In genomic region chr8:122321455-122321921, GRCm38 (mm10) we compare ENCODE assay signal across 11 mouse cellular contexts. TPM values are rescaled to one million over a fixed set of nuclear protein-coding genes. Genes with fewer than 3 reads are reported as not detected.
DNase-seq lines count a peak whose midpoint lies in the region; ATAC-seq and TF ChIP-seq lines count a peak whose summit lies in the region.
"Had no signal": no experiment of that assay in that cellular context is flagged by ENCODE, and none has a peak within 500 bp of the region (broad histone marks: within the 10 kb centered on the region; RNA-seq: fewer than 3 reads in every experiment).

No protein-coding gene starts in this region.

- peak overlapping the region; percentile 24 for H3K27ac ChIP-seq in lung, embryonic 14.5 days (ENCODE audit: low read depth)
- H3K27ac ChIP-seq in intestine, postnatal 0 days (ENCODE audit: low read depth, low read length) = 0 out of 2 replicates have a peak overlapping the region, but pooled peaks have one; percentile 60
- peak overlapping the region; percentile 30; the same call in 1 of the 2 replicates for H3K27ac ChIP-seq in spleen, adult 2 months (ENCODE audit: insufficient read depth, low read length)

- no peak for DNase-seq in lung, embryonic 14.5 days
- DNase-seq in lung, adult 18-20 months = no peak
- peak; percentile 96 for DNase-seq in c-Kit-positive CD71-positive TER-119-negative erythroid progenitor cells, embryonic 14.5 days (ENCODE audit: low read depth)
- DNase-seq in spleen, adult 2 months (ENCODE audit: low read depth in 1 of 2, low spot score in 2 of 2) = no peak
- no peak for DNase-seq in frontal cortex, postnatal 14 days (ENCODE audit: low spot score in 2 of 2)
- no peak for DNase-seq in cerebellum, postnatal 25 days
- DNase-seq: gastrocnemius, postnatal 25 days; kidney, postnatal 25 days had no signal

- no peak overlapping the region for H3K4me3 ChIP-seq in lung, embryonic 14.5 days (ENCODE audit: low read depth, low read length)
- H3K4me3 ChIP-seq in intestine, postnatal 0 days (ENCODE audit: low read depth, low read length) = no peak overlapping the region
- H3K4me3 ChIP-seq in spleen, adult 2 months (ENCODE audit: extremely low read depth, insufficient read depth, insufficient read length) = no peak overlapping the region

- TF ChIP-seq POLR2A in spleen, adult 2 months (IDR thresholded peaks at IDR 0.05; ENCODE audit: low read depth, low read length) = no peak

- H3K36me3 ChIP-seq in lung, embryonic 14.5 days (ENCODE audit: insufficient read depth) = 0 out of 2 replicates have a peak, but pooled peaks cover 3% of the 10 kb centered on the region
- no peaks in the 10 kb centered on the region; the same call in 1 of the 2 replicates for H3K36me3 ChIP-seq in intestine, postnatal 0 days (ENCODE audit: control insufficient read depth, insufficient read depth)
- H3K36me3 ChIP-seq in spleen, adult 2 months (ENCODE audit: control insufficient read depth, insufficient read depth, low read length) = no peaks in the 10 kb centered on the region; the same call in 1 of the 2 replicates

- no peak overlapping the region for H3K4me2 ChIP-seq in lung, embryonic 14.5 days
- no peak overlapping the region for H3K4me2 ChIP-seq in intestine, postnatal 0 days (replicated peaks; ENCODE audit: low read depth)

- no peaks in the 10 kb centered on the region for H3K9me3 ChIP-seq in lung, embryonic 14.5 days (ENCODE audit: low read depth, low read length)
- H3K9me3 ChIP-seq in intestine, postnatal 0 days (ENCODE audit: control insufficient read depth) = no peaks in the 10 kb centered on the region

- H3K27me3 ChIP-seq in lung, embryonic 14.5 days (ENCODE audit: insufficient read depth, low read length) = no peaks in the 10 kb centered on the region
- H3K27me3 ChIP-seq in intestine, postnatal 0 days (replicated peaks; ENCODE audit: control insufficient read depth, insufficient read depth, low read length) = no peaks in the 10 kb centered on the region
- no peaks in the 10 kb centered on the region for H3K27me3 ChIP-seq in spleen, adult 2 months (ENCODE audit: control insufficient read depth, insufficient read depth, low read length)

- H3K4me1 ChIP-seq in lung, embryonic 14.5 days (ENCODE audit: insufficient read depth) = peaks cover 31% of the 10 kb centered on the region
- H3K4me1 ChIP-seq in intestine, postnatal 0 days (replicated peaks; ENCODE audit: control insufficient read depth, insufficient read depth, low read length) = peaks cover 13% of the 10 kb centered on the region
- peaks cover 10% of the 10 kb centered on the region; the same call in 1 of the 2 replicates for H3K4me1 ChIP-seq in spleen, adult 2 months (ENCODE audit: control insufficient read depth, insufficient read depth, insufficient read length)

- peak; percentile 19; the same call in 1 of the 2 replicates for ATAC-seq in lung, embryonic 14.5 days (ENCODE audit: insufficient read depth)
- no peak for ATAC-seq in intestine, postnatal 0 days

- no peak for TF ChIP-seq CTCF in lung, embryonic 14.5 days (IDR thresholded peaks at IDR 0.05; ENCODE audit: low read depth)
- TF ChIP-seq CTCF in intestine, postnatal 0 days (IDR thresholded peaks at IDR 0.05; ENCODE audit: low read depth) = no peak
- TF ChIP-seq CTCF in spleen, adult 2 months (IDR thresholded peaks at IDR 0.05; ENCODE audit: extremely low read depth, insufficient read depth, insufficient read length, insufficient replicate concordance) = no peak

- no peak overlapping the region for H3K9ac ChIP-seq in lung, embryonic 14.5 days
- H3K9ac ChIP-seq in intestine, postnatal 0 days (ENCODE audit: low read depth, low read length) = no peak overlapping the region

- WGBS in lung, embryonic 14.5 days = 42% methylated on average over 10 of the region's 10 CpGs
- 48% methylated on average over 10 of the region's 10 CpGs for WGBS in intestine, postnatal 0 days
- 80% methylated on average over 10 of the region's 10 CpGs for WGBS in spleen, adult 2 months

RNA-seq across cellular contexts. Expression of gene Trhr2, which starts 39.1 kb away (rescaled TPM):
- not detected in 2 replicates for polyA plus RNA-seq in lung, embryonic 14.5 days (2014; fragmentation: Nextera tagmentation; extraction: Ambion mirVana)
- polyA plus RNA-seq in intestine, postnatal 0 days (2015; fragmentation: Nextera tagmentation; extraction: Ambion mirVana) = not detected in 2 replicates
- 0.12 TPM in 1 of 2 replicates, not detected in the other for polyA plus RNA-seq in spleen, adult 2 months (2012; rRNA removed)
- polyA plus RNA-seq: embryonic facial prominence, embryonic 14.5 days; limb, embryonic 11.5 days had no signal

RNA-seq across cellular contexts. Expression of gene Zfpm1, which starts 39.5 kb away (rescaled TPM):
- 2.7 and 2.9 TPM in 2 replicates for polyA plus RNA-seq in lung, embryonic 14.5 days (2014; fragmentation: Nextera tagmentation; extraction: Ambion mirVana)
- 7.7 and 9.8 TPM in 2 replicates for polyA plus RNA-seq in intestine, postnatal 0 days (2015; fragmentation: Nextera tagmentation; extraction: Ambion mirVana)
- 73.3 and 113 TPM in 2 replicates for polyA plus RNA-seq in spleen, adult 2 months (2012; rRNA removed)

RNA-seq across cellular contexts. Expression of gene Zc3h18, which starts 54.9 kb away (rescaled TPM):
- polyA plus RNA-seq in lung, embryonic 14.5 days (2014; fragmentation: Nextera tagmentation; extraction: Ambion mirVana) = 42.4 and 44.3 TPM in 2 replicates
- polyA plus RNA-seq in intestine, postnatal 0 days (2015; fragmentation: Nextera tagmentation; extraction: Ambion mirVana) = 24.0 and 26.1 TPM in 2 replicates
- polyA plus RNA-seq in spleen, adult 2 months (2012; rRNA removed) = 29.1 and 30.2 TPM in 2 replicates
